Mouse (Mus musculus): Measurements from ENCODE around the gene Tmem213. TPM values are rescaled to one million over a fixed set of nuclear protein-coding genes. Genes with fewer than 3 reads are reported as not detected.

The Tmem213 gene
- total and polyA plus RNA-seq, 3 experiments = not detected

GRCm38 (mm10) chr6:38156204-38156603, 47.1 kb downstream of the Tmem213 start:
- Histone ChIP-seq H3K4me3 (ENCODE audit: low read depth, low read length) (no peak overlapping the region), H3K36me3 (replicated peaks) (no peaks in the 10 kb centered on the region), H3K4me1 (ENCODE audit: insufficient read depth, low read depth, low read length) (no peaks in the 10 kb centered on the region), H3K9me3 (replicated peaks) (no peaks in the 10 kb centered on the region), H3K27me3 (ENCODE audit: insufficient read depth, low read length) (peaks cover 10% of the 10 kb centered on the region)
- TF ChIP-seq GATA1 (IDR thresholded peaks at IDR 0.05; ENCODE audit: borderline replicate concordance, low read length) (no peak), TAL1 (conservative IDR thresholded peaks at IDR 0.05; ENCODE audit: low read depth, low read length) (no peak)
- DNase-seq (ENCODE audit: low spot score) (no peak), ATAC-seq (ENCODE audit: extremely low read depth, insufficient number of reproducible peaks, low FRiP score, poor library complexity, severe bottlenecking) (no peak)

- TF ChIP-seq TAL1 (conservative IDR thresholded peaks at IDR 0.05; ENCODE audit: low read depth, low read length) (no peak), GATA1 (IDR thresholded peaks at IDR 0.05; ENCODE audit: borderline replicate concordance, low read length) (no peak), CTCF (IDR thresholded peaks at IDR 0.05; ENCODE audit: low read depth, low read length) (no peak), POLR2AphosphoS5 (IDR thresholded peaks at IDR 0.05; ENCODE audit: insufficient replicate concordance, low read depth, low read length) (no peak), GATA2 (IDR thresholded peaks at IDR 0.05; ENCODE audit: borderline replicate concordance, low read depth, low read length) (no peak)
- DNase-seq (ENCODE audit: low spot score) = no peak
- H3K36me3 ChIP-seq (replicated peaks) = no peaks in the 10 kb centered on the region
These were observed 48.9 kb downstream of the Tmem213 start for GRCm38 (mm10) chr6:38157925-38158324.

GRCm38 (mm10) chr6:38159576-38159975, 50.5 kb downstream of the Tmem213 start:
- H3K36me3 ChIP-seq (replicated peaks) = no peaks in the 10 kb centered on the region
- peaks cover 10% of the 10 kb centered on the region for H3K27me3 ChIP-seq (ENCODE audit: insufficient read depth, low read length)
- H3K4me3 ChIP-seq (ENCODE audit: low read depth, low read length) = no peak overlapping the region
- no peaks in the 10 kb centered on the region for H3K4me1 ChIP-seq (ENCODE audit: insufficient read depth, low read depth, low read length)
- no peaks in the 10 kb centered on the region for H3K9me3 ChIP-seq (replicated peaks)
- ATAC-seq (ENCODE audit: extremely low read depth, insufficient number of reproducible peaks, low FRiP score, poor library complexity, severe bottlenecking) (no peak), DNase-seq (ENCODE audit: low spot score) (no peak)
- TF ChIP-seq TAL1 (conservative IDR thresholded peaks at IDR 0.05; ENCODE audit: low read depth, low read length) = no peak
- no peak for TF ChIP-seq CTCF (IDR thresholded peaks at IDR 0.05; ENCODE audit: low read depth, low read length)
- TF ChIP-seq GATA2 (IDR thresholded peaks at IDR 0.05; ENCODE audit: borderline replicate concordance, low read depth, low read length) = no peak
- TF ChIP-seq GATA1 (IDR thresholded peaks at IDR 0.05; ENCODE audit: borderline replicate concordance, low read length) = no peak
- no peak for TF ChIP-seq POLR2AphosphoS5 (IDR thresholded peaks at IDR 0.05; ENCODE audit: insufficient replicate concordance, low read depth, low read length)

More at GRCm38 (mm10) chr6:38157925-38158324, 48.9 kb downstream of the Tmem213 start:
- Histone ChIP-seq H3K9me3 (replicated peaks) (no peaks in the 10 kb centered on the region), H3K4me1 (ENCODE audit: insufficient read depth, low read depth, low read length) (no peaks in the 10 kb centered on the region), H3K4me3 (ENCODE audit: low read depth, low read length) (no peak overlapping the region), H3K27me3 (ENCODE audit: insufficient read depth, low read length) (peaks cover 8% of the 10 kb centered on the region)
- ATAC-seq (ENCODE audit: extremely low read depth, insufficient number of reproducible peaks, low FRiP score, poor library complexity, severe bottlenecking) = no peak

GRCm38 (mm10) chr6:38160102-38160501, 51.0 kb downstream of the Tmem213 start:
- ATAC-seq (ENCODE audit: extremely low read depth, insufficient number of reproducible peaks, low FRiP score, poor library complexity, severe bottlenecking) (no peak), DNase-seq (ENCODE audit: low spot score) (peak; percentile 52)

GRCm38 (mm10) chr6:38160556-38160955, 51.5 kb downstream of the Tmem213 start:
- ATAC-seq (ENCODE audit: extremely low read depth, insufficient number of reproducible peaks, low FRiP score, poor library complexity, severe bottlenecking) = no peak
- peaks cover 13% of the 10 kb centered on the region for H3K27me3 ChIP-seq (ENCODE audit: insufficient read depth, low read length)
- no peaks in the 10 kb centered on the region for H3K4me1 ChIP-seq (ENCODE audit: insufficient read depth, low read depth, low read length)
- no peak overlapping the region for H3K4me3 ChIP-seq (ENCODE audit: low read depth, low read length)
- no peaks in the 10 kb centered on the region for H3K36me3 ChIP-seq (replicated peaks)
- DNase-seq (ENCODE audit: low spot score) = no peak
- no peaks in the 10 kb centered on the region for H3K9me3 ChIP-seq (replicated peaks)
- no peak for TF ChIP-seq POLR2AphosphoS5 (IDR thresholded peaks at IDR 0.05; ENCODE audit: insufficient replicate concordance, low read depth, low read length)
- TF ChIP-seq CTCF (IDR thresholded peaks at IDR 0.05; ENCODE audit: low read depth, low read length) = no peak
- TF ChIP-seq GATA1 (IDR thresholded peaks at IDR 0.05; ENCODE audit: borderline replicate concordance, low read length) = no peak

More at GRCm38 (mm10) chr6:38160102-38160501, 51.0 kb downstream of the Tmem213 start:
- peaks cover 10% of the 10 kb centered on the region for H3K27me3 ChIP-seq (ENCODE audit: insufficient read depth, low read length)
- no peaks in the 10 kb centered on the region for H3K4me1 ChIP-seq (ENCODE audit: insufficient read depth, low read depth, low read length)
- H3K36me3 ChIP-seq (replicated peaks) = no peaks in the 10 kb centered on the region
- TF ChIP-seq GATA2 (IDR thresholded peaks at IDR 0.05; ENCODE audit: borderline replicate concordance, low read depth, low read length) (no peak), CTCF (IDR thresholded peaks at IDR 0.05; ENCODE audit: low read depth, low read length) (peak; percentile 68), POLR2AphosphoS5 (IDR thresholded peaks at IDR 0.05; ENCODE audit: insufficient replicate concordance, low read depth, low read length) (no peak)
- H3K4me3 ChIP-seq (ENCODE audit: low read depth, low read length) = no peak overlapping the region
- no peaks in the 10 kb centered on the region for H3K9me3 ChIP-seq (replicated peaks)

- H3K27me3 ChIP-seq (ENCODE audit: insufficient read depth, low read length) = peaks cover 13% of the 10 kb centered on the region
- H3K36me3 ChIP-seq (replicated peaks) = no peaks in the 10 kb centered on the region
- H3K4me3 ChIP-seq (ENCODE audit: low read depth, low read length) = no peak overlapping the region
- no peaks in the 10 kb centered on the region; the same call in 1 of the 2 replicates for H3K4me1 ChIP-seq (ENCODE audit: insufficient read depth, low read depth, low read length)
- no peaks in the 10 kb centered on the region for H3K9me3 ChIP-seq (replicated peaks)
- DNase-seq (ENCODE audit: low spot score) (no peak), ATAC-seq (ENCODE audit: extremely low read depth, insufficient number of reproducible peaks, low FRiP score, poor library complexity, severe bottlenecking) (no peak)
- no peak for TF ChIP-seq GATA1 (IDR thresholded peaks at IDR 0.05; ENCODE audit: borderline replicate concordance, low read length)
- TF ChIP-seq TAL1 (conservative IDR thresholded peaks at IDR 0.05; ENCODE audit: low read depth, low read length) = no peak
- TF ChIP-seq POLR2AphosphoS5 (IDR thresholded peaks at IDR 0.05; ENCODE audit: insufficient replicate concordance, low read depth, low read length) = no peak
- TF ChIP-seq GATA2 (IDR thresholded peaks at IDR 0.05; ENCODE audit: borderline replicate concordance, low read depth, low read length) = no peak
- no peak for TF ChIP-seq CTCF (IDR thresholded peaks at IDR 0.05; ENCODE audit: low read depth, low read length)
These were observed 53.9 kb downstream of the Tmem213 start for GRCm38 (mm10) chr6:38162825-38163504.
